Mouse (Mus musculus): Measurements from ENCODE around the gene Wdr70.

The Wdr70 gene

DNA sequence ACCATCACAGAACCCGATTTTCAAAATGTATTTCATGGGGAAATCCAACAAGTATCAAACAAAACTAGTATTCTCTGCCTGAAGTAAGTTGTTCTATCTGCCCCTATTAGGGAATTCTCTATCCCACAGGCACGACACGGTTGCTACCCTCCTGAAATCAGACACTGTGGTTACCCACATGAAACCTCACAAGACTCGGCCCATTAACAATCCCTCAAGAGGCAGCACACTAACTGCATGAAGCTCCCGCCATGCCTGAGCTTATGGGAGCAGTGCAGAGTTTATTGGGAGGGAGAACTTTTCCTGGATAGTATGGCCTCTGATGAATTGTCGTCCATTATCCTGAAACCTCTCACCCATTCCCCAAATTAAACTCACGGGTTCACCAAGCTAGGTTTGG is 67.8 kb downstream of the Wdr70 start:
- in situ Hi-C loops (cut with MboI; ENCODE audit: low sequenced_read_pairs): loop anchor here (25.0 kb wide), 1 partner anchor 569 kb away; no protein-coding TSS in a partner anchor

GRCm38 (mm10) chr15:8030643-8031042 is 68.4 kb downstream of the Wdr70 start:
- in situ Hi-C loops (cut with MboI; ENCODE audit: low sequenced_read_pairs): loop anchor here (25.0 kb wide), 1 partner anchor 568 kb away; no protein-coding TSS in a partner anchor

DNA sequence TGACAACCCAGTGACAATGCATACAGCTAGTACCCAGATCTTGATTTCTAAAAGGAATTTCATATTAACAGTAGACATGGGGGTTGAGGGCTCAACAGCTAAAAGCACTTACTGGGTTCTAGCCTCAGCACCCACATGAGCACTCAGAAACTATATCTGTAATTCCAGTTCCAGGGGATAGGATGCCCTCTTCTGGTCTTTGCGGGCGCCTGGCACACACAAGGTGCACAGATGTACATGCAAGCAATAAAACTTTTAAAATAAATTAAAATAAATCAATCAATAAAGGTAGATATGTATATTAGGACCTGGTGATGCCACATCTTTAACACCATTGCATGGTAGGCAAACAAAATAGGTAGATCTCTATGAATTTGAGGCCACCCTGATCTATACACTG is 71.5 kb downstream of the Wdr70 start:
- in situ Hi-C loops (cut with MboI; ENCODE audit: low sequenced_read_pairs): loop anchor here (25.0 kb wide), 1 partner anchor 565 kb away; no protein-coding TSS in a partner anchor

DNA sequence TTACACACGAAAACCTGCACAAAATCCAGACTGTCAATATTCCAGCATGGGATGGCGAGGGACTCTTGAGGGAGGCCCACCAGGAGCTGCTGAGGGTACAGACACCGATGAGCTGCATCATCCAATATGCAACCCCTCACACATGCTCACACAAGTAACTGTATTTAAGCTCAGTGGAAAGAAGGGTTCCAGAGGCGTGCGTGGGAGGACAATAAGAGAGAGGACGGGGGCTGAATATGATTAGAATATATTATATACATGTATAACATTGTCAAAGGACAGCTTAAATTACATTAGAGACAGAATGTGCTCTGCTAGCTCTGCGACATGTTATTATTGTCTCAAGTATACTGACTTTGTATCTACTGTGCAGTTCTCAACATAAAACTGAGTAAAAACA is 87.6 kb downstream of the Wdr70 start:
- in situ Hi-C loops (cut with MboI; ENCODE audit: low sequenced_read_pairs): no loop called here

DNA sequence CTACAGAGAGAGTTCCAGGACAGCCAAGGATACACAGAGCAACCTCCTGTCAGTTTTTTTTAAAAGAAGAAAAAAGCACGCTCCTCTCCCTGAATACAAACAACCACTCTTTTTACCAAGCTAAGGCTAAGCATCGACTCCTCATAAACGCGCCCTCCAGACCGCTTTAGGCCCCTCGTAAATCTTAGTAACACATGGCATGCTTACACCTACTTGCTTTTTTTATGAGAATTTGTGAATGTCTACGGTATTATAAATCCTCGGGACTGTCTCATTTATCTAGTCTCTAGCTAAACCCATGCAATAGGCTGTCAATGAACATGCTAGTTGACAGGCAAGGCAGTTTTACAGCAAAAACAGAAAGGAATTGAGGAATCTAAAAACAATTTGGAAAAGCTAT is 91.6 kb downstream of the Wdr70 start:
- in situ Hi-C loops (cut with MboI; ENCODE audit: low sequenced_read_pairs): no loop called here

DNA sequence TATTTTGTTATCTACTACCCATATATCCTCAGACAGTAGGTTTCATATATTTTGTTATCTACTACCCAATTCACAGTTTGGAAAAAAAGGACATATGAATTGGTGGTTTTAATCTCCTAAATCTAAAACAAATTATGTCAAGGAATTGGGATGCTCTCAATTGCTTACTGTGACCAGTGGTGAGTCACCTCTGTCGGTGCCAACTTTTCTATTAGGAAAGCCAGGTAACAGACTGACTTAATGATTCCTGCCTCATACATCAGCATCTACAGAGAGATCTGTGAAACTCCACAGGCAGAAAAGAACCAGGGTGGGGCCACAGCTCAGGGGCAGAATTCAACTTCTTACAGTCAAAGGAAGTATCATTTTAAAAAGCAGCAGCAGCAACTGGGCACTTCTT is 93.0 kb downstream of the Wdr70 start:
- in situ Hi-C loops (cut with MboI; ENCODE audit: low sequenced_read_pairs): no loop called here

GRCm38 (mm10) chr15:8005506-8005905 is 93.5 kb downstream of the Wdr70 start:
- in situ Hi-C loops (cut with MboI; ENCODE audit: low sequenced_read_pairs): no loop called here

DNA sequence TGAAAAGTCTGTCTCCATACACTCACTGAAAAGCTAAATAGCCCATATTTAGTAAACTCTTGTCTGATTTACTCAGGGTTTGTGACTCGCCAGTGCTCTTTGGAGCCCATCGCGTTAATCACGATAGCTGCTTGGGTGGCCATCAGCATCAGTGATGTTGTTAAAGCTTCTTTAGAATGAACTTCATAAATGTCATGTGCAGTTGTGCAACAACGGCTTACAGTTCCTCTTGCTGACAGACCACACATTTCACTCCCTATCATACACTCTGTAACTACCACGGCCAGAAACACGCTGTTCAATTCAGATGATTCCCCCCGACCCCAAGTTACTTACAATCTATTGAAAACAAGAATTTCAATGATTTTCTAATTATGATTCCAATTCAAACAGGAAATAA is 95.2 kb downstream of the Wdr70 start:
- in situ Hi-C loops (cut with MboI; ENCODE audit: low sequenced_read_pairs): no loop called here

DNA sequence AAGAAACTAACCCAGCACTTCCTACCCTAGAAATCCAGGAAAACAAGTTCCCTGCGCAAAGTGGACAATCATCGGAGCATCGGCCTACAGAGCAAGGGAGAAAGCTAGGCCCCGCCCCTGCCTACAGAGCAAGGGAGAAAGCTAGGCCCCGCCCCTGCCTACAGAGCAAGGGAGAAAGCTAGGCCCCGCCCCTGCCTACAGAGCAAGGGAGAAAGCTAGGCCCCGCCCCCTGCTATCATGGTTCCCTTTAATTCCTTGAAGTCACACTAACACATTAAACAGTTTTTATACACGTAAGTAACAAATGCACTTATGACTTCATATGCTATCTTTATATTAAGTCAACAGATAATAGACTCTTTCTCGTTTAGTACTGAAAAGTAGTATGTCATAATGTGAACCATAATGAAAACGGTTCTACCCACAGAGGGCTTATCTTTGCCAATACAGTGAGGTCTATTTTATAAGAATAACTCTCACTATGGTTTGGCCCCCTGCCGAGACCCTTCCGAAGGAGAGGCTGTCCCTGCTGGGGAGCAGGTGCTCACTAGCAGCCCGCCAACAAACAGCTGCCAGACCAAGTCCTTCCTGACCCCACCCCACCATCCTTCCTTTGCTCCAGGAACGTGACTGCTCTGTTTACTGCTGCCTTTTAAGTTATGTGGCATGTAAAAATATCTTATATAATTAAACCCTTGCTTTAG is 100.0 kb downstream of the Wdr70 start:
- in situ Hi-C loops (cut with MboI; ENCODE audit: low sequenced_read_pairs): no loop called here

- in situ Hi-C loops (cut with MboI; ENCODE audit: low sequenced_read_pairs): no loop called here
These were observed 100.9 kb downstream of the Wdr70 start for GRCm38 (mm10) chr15:7998095-7998494.

DNA sequence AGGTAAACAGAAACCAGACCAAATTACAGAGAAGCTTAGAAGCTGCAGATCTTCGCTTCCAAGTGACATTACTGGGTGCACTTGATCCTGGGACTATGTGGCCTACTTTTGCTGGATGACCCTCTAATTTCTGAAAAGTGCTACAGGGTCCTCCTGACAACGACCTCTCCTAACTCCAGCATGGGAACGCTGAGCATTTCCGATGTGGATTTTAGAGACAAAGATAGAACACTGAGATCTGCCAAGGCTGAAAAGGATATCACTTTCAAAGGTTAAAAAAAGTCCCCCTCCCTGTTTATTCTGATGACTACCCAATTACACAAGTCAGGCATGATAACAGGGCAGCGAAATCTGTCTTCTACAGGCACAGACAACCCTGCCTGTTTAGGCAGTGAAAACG is 105.3 kb downstream of the Wdr70 start:
- in situ Hi-C loops (cut with MboI; ENCODE audit: low sequenced_read_pairs): no loop called here

GRCm38 (mm10) chr15:7990101-7990500 is 108.9 kb downstream of the Wdr70 start:
- in situ Hi-C loops (cut with MboI; ENCODE audit: low sequenced_read_pairs): no loop called here

- in situ Hi-C loops (cut with MboI; ENCODE audit: low sequenced_read_pairs): no loop called here
These were observed 111.6 kb downstream of the Wdr70 start for GRCm38 (mm10) chr15:7987374-7987773.

- in situ Hi-C loops (cut with MboI; ENCODE audit: low sequenced_read_pairs): no loop called here
These were observed 112.7 kb downstream of the Wdr70 start for GRCm38 (mm10) chr15:7986274-7986673.

DNA sequence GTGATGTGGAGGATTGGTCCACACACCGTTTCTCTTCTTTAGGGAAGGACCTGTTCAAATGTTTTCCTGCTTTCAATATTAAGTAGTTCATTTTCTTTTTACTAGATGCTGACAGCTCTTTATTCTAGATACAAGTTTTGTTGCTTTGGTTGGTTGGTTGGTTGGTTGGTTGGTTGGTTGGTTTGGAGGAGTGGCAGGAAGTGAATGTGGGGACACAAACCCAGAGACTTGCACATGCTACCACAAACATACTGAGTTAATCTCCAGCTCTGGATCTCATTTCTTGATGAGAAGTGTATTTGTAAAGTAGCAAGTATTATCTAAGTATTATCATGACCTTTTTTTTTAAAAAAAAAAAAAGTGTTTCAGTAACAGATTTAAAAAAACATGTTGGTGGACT is 120.4 kb downstream of the Wdr70 start:
- in situ Hi-C loops (cut with MboI; ENCODE audit: low sequenced_read_pairs): no loop called here

GRCm38 (mm10) chr15:7976775-7977174 is 122.2 kb downstream of the Wdr70 start:
- in situ Hi-C loops (cut with MboI; ENCODE audit: low sequenced_read_pairs): no loop called here

GRCm38 (mm10) chr15:7974368-7974767 is 124.6 kb downstream of the Wdr70 start:
- in situ Hi-C loops (cut with MboI; ENCODE audit: low sequenced_read_pairs): no loop called here

DNA sequence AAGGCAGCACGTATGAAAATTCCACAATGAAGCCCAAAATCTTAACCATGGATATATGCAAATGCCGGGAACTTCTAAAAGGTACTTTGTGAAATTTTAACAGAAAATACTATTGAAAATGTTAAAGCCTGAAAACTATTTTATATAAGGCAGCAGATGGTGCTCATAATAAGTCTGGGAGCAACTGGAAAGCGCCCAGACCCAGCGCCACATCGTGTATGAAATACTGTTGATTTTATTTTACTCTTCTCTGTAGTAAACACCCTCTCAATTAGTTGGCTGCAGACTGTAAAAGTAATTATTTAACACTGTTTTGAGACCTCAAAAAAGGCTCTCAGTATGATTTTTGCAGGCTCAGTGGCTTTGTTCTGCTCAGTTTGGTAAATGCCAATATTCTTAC is 126.5 kb downstream of the Wdr70 start:
- in situ Hi-C loops (cut with MboI; ENCODE audit: low sequenced_read_pairs): no loop called here

DNA sequence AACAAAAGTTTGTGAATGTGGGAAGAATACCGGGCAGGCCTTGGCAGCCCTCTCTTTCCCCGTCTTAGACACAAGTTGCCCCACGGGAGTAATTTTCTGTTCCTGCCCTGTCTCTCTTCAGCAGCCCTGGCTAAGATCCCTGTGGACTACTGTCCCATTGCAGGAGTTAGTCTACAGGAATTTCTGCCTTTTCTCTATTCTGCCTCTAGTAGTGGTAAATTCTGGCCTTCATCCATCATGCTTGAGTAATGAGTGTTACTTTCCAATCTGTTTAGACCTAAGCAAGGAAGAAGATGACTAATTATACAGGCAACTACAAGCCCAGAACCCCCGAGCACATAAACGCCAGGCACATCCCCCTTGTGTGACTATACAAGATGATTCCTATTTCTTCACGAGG is 136.2 kb downstream of the Wdr70 start:
- in situ Hi-C loops (cut with MboI; ENCODE audit: low sequenced_read_pairs): no loop called here

DNA sequence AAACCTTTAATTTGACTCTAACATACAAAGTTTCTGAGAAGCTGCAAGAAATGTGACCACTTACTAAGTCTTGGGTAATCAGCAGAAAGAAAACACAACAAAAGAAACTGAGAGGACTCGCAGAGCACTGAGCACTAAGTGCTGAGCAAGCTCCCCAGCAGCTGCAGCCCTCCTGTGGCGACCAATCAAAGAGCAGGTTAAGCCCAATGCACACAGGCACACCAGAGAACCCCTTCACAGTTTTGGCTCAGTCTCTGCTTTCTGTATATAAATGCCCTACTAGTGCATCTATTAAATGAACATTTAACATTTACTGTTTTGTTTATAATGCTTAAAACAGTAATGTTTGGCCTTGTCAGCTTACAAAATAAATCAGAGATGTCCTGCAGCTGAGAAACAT is 137.5 kb downstream of the Wdr70 start:
- in situ Hi-C loops (cut with MboI; ENCODE audit: low sequenced_read_pairs): no loop called here

GRCm38 (mm10) chr15:7956899-7957298 is 142.1 kb downstream of the Wdr70 start:
- in situ Hi-C loops (cut with MboI; ENCODE audit: low sequenced_read_pairs): no loop called here

DNA sequence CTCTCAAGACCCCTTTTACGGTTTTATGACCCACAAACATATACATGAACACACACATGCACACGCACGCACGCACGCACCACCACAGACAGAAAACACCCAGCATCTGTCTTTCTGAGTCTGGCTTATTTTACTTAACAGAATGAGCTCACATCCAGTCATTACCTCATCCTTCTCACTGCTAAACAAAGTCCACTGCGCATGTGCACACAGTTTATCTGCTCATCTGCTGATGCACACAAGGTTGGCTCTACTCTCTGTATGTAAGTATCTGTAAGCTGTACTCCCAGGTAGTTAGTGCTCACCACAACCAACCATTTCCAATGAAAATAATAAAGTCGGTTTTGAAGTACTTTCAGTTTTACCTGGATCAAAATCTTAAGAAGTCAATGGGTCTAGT is 148.4 kb downstream of the Wdr70 start:
- in situ Hi-C loops (cut with MboI; ENCODE audit: low sequenced_read_pairs): no loop called here

DNA sequence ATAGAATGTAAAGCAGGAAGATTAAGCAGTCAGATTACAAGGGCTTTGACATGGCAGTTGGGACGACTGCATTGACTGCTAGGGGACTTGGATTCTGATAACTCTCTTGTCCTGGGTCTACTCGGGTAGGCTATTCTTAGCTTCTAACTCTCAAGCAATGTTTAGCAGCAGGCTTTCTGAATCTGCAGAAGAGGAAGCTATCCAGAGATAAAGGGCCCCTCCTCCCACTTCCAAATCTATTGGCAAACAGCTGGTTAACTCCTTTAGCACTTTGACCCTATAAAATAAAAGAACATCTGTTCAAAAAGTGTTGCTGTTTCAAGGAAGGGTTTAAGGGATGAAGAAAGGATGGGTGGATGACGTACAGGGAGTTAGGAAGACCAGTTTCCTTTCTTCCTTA is 157.3 kb downstream of the Wdr70 start:
- in situ Hi-C loops (cut with MboI; ENCODE audit: low sequenced_read_pairs): no loop called here
